Mouse (Mus musculus): ENCODE measurements around the gene Ceacam2. TPM values are rescaled to one million over a fixed set of nuclear protein-coding genes. Genes with fewer than 3 reads are reported as not detected.
"Not testable (repeated sequence)": the region's sequence is repeated elsewhere in the genome, so short reads cannot be mapped to it uniquely, and the experiment has no call there.

The Ceacam2 gene
- 0.19 TPM in 1 of 2 replicates, not detected in the other for polyA plus RNA-seq (2014; fragmentation: Nextera tagmentation; extraction: Ambion mirVana)

DNA sequence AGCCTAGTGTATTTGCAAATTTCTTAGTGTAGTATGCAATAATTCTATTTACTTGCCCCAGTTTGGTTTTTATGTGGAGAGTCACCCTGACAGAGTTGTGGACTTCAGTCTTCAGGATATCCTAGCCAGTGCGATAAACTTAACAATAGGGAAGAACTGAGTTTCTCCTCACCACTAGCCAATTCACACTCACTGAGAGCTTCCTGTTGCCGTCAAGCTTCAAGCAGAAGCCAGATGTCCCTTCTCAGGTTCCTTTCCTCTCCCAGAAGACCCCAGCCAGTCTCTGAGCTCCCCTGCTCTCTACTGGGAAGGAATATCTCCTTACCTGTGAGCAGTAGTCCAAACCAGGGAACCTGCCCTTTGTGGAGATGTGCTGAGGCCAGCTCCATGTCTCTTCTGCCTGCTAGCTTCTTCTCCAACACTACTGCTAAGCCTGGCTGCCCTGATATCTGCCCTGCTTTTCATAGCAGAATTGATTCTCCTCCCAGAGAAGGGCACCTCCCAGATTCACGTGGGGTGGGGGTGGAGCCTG, at the start of gene Ceacam2:
Gene Ceacam2, minus strand, starts transcription at position 482 of the 532 bp plus-strand sequence.
- H3K27ac ChIP-seq (replicated peaks; ENCODE audit: low read depth, low read length) = not testable (repeated sequence)

DNA sequence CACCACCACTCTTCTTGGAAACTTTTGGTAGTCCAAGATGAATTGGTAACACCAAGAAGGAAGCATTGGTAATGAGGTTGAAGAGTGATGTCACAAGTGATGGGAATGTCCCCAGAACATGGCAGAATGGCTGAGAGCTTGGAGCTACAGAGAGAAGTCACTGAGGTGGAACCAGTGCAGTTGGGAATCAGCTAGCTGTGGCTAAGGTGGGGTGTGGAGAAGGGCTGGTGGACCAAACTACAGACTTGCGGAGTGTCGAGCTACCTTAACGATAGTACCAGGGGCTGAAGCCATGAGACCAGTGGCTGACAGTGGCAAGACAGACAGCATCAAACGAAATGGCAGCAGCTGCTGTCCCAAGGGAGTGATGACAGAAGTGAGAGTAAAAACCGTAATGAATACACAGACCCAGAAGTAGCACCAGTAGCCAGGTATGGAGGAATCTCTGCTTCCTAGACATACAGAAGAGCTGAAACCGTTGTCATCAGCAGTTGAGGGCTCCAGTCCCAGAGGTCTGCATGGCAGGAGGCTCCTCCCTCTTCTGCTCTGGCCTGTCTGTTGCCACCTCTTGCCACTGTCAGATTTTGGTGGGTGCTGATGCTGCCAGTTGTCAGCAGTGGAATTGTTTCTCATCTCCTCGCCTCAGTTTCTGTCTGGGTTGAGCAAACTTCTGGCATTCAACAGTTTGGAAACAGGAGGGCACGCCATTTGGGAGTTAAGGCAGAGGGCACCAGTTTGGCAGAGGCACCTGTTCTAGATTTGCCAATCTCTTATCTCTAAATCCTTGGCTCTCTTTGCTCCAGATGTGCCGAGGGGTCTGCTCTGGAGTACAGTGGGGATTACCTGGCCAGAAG, 45.9 kb upstream of the Ceacam2 start:
- Histone ChIP-seq H3K4me2 (ENCODE audit: low read depth, low read length) (no peak overlapping the region), H3K27me3 (replicated peaks; ENCODE audit: control insufficient read depth, insufficient read depth, low read length) (no peaks in the 10 kb centered on the region), H3K9ac (ENCODE audit: low read depth, low read length) (no peak overlapping the region), H3K9me3 (ENCODE audit: control insufficient read depth, low read length) (no peaks in the 10 kb centered on the region), H3K4me1 (ENCODE audit: control insufficient read depth, insufficient read depth, low read length) (no peaks in the 10 kb centered on the region), H3K36me3 (ENCODE audit: control insufficient read depth, insufficient read depth, low read length) (no peaks in the 10 kb centered on the region), H3K27ac (replicated peaks; ENCODE audit: low read depth, low read length) (no peak overlapping the region), H3K4me3 (ENCODE audit: low read depth, low read length) (no peak overlapping the region)
- 76% methylated on average over 9 of the region's 9 CpGs for WGBS
- no peak for DNase-seq (ENCODE audit: low spot score)
- no peak for ATAC-seq (ENCODE audit: low read depth)

More for the DNA sequence above, at the start of gene Ceacam2:
- not testable (repeated sequence) for H3K4me3 ChIP-seq (ENCODE audit: low read depth, low read length); H3K9me3 ChIP-seq (ENCODE audit: control insufficient read depth, low read length); ATAC-seq (ENCODE audit: low read depth); DNase-seq (ENCODE audit: low spot score); H3K27me3 ChIP-seq (replicated peaks; ENCODE audit: control insufficient read depth, insufficient read depth, low read length); H3K36me3 ChIP-seq (ENCODE audit: control insufficient read depth, insufficient read depth, low read length); H3K4me2 ChIP-seq (ENCODE audit: low read depth, low read length); H3K4me1 ChIP-seq (ENCODE audit: control insufficient read depth, insufficient read depth, low read length); H3K9ac ChIP-seq (ENCODE audit: low read depth, low read length)
- WGBS = 60% methylated on average over 3 of the region's 3 CpGs

DNA sequence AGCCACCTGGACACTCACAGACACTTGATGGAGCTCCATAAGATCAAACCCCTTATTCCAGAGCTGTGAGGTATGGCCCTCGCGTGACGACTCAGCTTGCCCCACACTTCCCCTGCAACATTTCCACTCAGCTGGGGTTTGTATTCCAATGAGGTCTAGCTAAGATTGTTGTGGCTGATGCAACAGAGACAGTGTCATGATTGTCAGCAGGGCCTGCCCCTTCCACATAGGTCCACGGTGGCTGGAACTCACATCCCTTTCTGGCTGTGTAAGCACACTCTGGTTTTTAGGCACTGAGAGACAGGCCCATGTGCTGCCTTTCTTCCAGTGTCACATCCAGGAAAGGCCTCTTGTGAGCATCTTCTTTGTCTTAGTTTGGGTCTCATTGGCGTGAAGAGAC, 45.0 kb upstream of the Ceacam2 start:
- 85% methylated on average over 5 of the region's 5 CpGs for WGBS
- H3K4me3 ChIP-seq (ENCODE audit: low read depth, low read length) = no peak overlapping the region

DNA sequence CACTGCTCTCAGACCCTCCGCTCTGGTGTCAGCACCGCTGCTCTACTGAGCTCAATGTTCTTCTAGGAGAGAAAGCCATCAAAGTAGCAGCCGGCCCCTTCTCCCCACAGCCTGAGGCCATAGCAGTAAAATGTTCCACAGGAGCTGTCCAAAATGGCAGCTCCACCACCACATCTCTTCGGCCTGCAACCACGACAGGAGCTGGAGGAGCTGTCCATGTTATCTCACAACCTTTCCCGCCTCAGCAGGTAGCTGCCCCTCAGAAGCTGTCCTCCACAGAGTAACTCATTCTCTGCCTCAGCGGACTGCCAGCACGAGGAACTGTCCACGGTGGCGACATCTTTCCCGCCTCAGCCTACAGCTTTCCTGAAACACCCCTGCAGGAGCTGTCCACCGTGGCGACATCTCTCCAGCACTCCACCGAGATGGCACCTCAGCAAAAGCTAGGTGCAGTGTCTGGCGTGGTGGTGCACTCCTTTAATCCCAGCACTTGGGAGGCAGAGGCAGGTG, 42.7 kb upstream of the Ceacam2 start:
- DNase-seq (ENCODE audit: low spot score) = no peak
- no peak for ATAC-seq (ENCODE audit: low read depth)
- Histone ChIP-seq H3K27me3 (replicated peaks; ENCODE audit: control insufficient read depth, insufficient read depth, low read length) (no peaks in the 10 kb centered on the region), H3K9me3 (ENCODE audit: control insufficient read depth, low read length) (no peaks in the 10 kb centered on the region), H3K36me3 (ENCODE audit: control insufficient read depth, insufficient read depth, low read length) (no peaks in the 10 kb centered on the region), H3K9ac (ENCODE audit: low read depth, low read length) (no peak overlapping the region), H3K4me1 (ENCODE audit: control insufficient read depth, insufficient read depth, low read length) (no peaks in the 10 kb centered on the region), H3K4me2 (ENCODE audit: low read depth, low read length) (no peak overlapping the region), H3K27ac (replicated peaks; ENCODE audit: low read depth, low read length) (no peak overlapping the region), H3K4me3 (ENCODE audit: low read depth, low read length) (no peak overlapping the region)
- 82% methylated on average over 14 of the region's 15 CpGs for WGBS

More for the DNA sequence above, 45.0 kb upstream of the Ceacam2 start:
- Histone ChIP-seq H3K4me1 (ENCODE audit: control insufficient read depth, insufficient read depth, low read length) (no peaks in the 10 kb centered on the region), H3K9ac (ENCODE audit: low read depth, low read length) (no peak overlapping the region), H3K27me3 (replicated peaks; ENCODE audit: control insufficient read depth, insufficient read depth, low read length) (no peaks in the 10 kb centered on the region), H3K9me3 (ENCODE audit: control insufficient read depth, low read length) (no peaks in the 10 kb centered on the region), H3K36me3 (ENCODE audit: control insufficient read depth, insufficient read depth, low read length) (no peaks in the 10 kb centered on the region), H3K27ac (replicated peaks; ENCODE audit: low read depth, low read length) (no peak overlapping the region), H3K4me2 (ENCODE audit: low read depth, low read length) (no peak overlapping the region)
- ATAC-seq (ENCODE audit: low read depth) (no peak), DNase-seq (ENCODE audit: low spot score) (no peak)

DNA sequence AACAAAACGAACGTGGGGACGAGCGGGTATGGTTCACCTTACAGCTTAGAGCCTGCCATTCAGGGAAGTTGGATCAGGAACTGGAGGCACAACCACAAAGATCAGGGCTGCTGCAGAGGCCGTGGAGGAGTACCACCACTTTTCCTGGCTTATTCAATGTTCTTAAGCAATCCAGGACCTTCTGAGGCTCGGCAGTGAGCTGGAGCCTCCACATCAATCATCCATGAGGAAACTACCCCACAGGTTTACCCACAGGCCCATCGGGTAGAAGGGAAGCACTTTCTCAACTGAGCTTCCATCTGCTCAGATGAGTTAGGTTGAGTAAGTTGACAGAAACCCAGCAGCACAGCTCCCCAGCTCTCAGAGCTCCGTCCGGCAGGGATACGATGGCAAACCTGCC, 39.8 kb upstream of the Ceacam2 start:
- WGBS = 80% methylated on average over 10 of the region's 10 CpGs
- Histone ChIP-seq H3K9ac (ENCODE audit: low read depth, low read length) (no peak overlapping the region), H3K4me1 (ENCODE audit: control insufficient read depth, insufficient read depth, low read length) (no peaks in the 10 kb centered on the region), H3K27ac (replicated peaks; ENCODE audit: low read depth, low read length) (no peak overlapping the region), H3K36me3 (ENCODE audit: control insufficient read depth, insufficient read depth, low read length) (no peaks in the 10 kb centered on the region), H3K9me3 (ENCODE audit: control insufficient read depth, low read length) (no peaks in the 10 kb centered on the region), H3K4me2 (ENCODE audit: low read depth, low read length) (no peak overlapping the region), H3K4me3 (ENCODE audit: low read depth, low read length) (no peak overlapping the region), H3K27me3 (replicated peaks; ENCODE audit: control insufficient read depth, insufficient read depth, low read length) (no peaks in the 10 kb centered on the region)
- ATAC-seq (ENCODE audit: low read depth) (no peak), DNase-seq (ENCODE audit: low spot score) (no peak)

DNA sequence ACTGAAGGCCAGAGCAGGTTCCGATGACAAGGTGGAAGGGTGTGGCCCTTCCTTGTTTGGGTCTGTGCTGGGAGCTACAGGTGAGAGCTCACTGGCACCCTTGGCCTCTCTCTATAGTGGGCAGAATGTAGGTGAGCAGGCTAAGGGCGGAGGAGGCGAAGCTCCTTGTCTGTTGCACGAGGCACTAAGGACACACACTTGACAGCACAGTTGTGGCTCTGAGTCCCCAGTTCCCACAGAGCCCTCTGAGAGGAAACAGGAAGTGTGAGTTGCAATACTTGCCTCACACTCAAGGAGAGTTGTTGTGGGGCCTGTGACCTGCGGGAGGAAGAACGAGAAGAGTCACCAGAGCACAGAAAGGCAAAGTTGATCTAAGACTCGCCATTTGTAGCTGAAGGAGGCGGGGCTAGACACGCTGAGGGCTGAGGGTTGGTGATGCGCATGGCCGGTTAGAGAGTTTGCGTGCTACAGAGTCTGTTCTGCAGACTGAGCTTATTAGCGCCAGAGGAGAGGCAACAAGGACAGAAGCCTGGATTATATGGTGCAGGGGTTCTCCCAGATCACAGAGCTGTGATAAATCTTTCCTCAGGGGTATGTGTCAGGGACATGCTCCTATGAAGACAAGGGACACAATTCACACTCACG, 37.3 kb upstream of the Ceacam2 start:
- H3K4me1 ChIP-seq (ENCODE audit: control insufficient read depth, insufficient read depth, low read length); DNase-seq (ENCODE audit: low spot score); H3K36me3 ChIP-seq (ENCODE audit: control insufficient read depth, insufficient read depth, low read length); H3K27me3 ChIP-seq (replicated peaks; ENCODE audit: control insufficient read depth, insufficient read depth, low read length); H3K9ac ChIP-seq (ENCODE audit: low read depth, low read length); ATAC-seq (ENCODE audit: low read depth); H3K4me2 ChIP-seq (ENCODE audit: low read depth, low read length); H3K4me3 ChIP-seq (ENCODE audit: low read depth, low read length); H3K9me3 ChIP-seq (ENCODE audit: control insufficient read depth, low read length): not testable (repeated sequence)
- WGBS = 78% methylated on average over 11 of the region's 14 CpGs
- peak overlapping the region; percentile 58; the same call in 1 of the 2 replicates for H3K27ac ChIP-seq (replicated peaks; ENCODE audit: low read depth, low read length)

DNA sequence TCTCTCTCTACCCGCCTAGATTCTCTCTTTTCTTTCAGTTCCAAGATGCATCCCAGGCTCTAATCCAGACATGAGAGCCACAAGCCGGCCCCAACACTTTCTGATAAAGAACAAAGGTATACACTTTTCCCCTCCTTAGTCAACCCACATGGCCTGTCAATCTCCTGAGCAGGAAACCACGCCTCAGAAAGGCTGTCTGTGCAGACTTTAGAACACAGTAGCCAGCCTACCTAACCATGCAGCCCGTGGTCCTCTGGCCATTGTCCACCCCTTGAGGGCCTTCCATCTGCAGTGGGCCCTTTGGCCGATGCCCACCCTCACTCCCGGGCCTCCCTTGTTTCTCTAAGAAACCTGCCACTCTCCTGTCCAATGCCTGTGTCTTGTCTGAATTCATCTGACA, 36.7 kb upstream of the Ceacam2 start:
- not testable (repeated sequence) for H3K9me3 ChIP-seq (ENCODE audit: control insufficient read depth, low read length); H3K4me2 ChIP-seq (ENCODE audit: low read depth, low read length); DNase-seq (ENCODE audit: low spot score); H3K9ac ChIP-seq (ENCODE audit: low read depth, low read length); H3K4me3 ChIP-seq (ENCODE audit: low read depth, low read length); H3K36me3 ChIP-seq (ENCODE audit: control insufficient read depth, insufficient read depth, low read length); H3K4me1 ChIP-seq (ENCODE audit: control insufficient read depth, insufficient read depth, low read length); H3K27me3 ChIP-seq (replicated peaks; ENCODE audit: control insufficient read depth, insufficient read depth, low read length)
- WGBS = 32% methylated on average over 6 of the region's 6 CpGs
- H3K27ac ChIP-seq (replicated peaks; ENCODE audit: low read depth, low read length) = peak overlapping the region; percentile 58
- peak; percentile 65; the same call in 1 of the 2 replicates for ATAC-seq (ENCODE audit: low read depth)

DNA sequence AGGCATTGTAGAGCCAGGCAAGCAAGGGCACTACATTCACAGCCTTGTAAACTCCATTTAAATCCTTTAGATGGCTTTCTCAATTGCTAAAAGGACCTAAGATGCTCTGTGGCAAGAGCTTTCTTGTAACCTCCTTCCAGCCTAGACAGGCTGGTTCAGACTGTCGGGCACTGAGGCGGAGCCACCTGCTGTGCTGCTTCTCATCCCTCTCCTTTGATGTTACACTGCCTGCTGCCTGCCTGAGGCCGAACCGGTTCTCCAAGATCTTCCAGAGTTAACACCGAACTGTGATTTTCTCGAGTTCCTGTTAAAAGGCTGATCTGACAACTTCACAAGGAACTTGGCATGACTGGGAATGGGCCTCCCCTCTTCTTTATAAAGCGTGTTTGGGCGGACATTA, 36.2 kb upstream of the Ceacam2 start:
- DNase-seq (ENCODE audit: low spot score) (peak; percentile 88), ATAC-seq (ENCODE audit: low read depth) (peak; percentile 93)
- Histone ChIP-seq H3K27ac (replicated peaks; ENCODE audit: low read depth, low read length) (peak overlapping the region; percentile 74), H3K4me2 (ENCODE audit: low read depth, low read length) (0 out of 2 replicates have a peak overlapping the region, but pooled peaks have one; percentile 15), H3K4me3 (ENCODE audit: low read depth, low read length) (no peak overlapping the region), H3K4me1 (ENCODE audit: control insufficient read depth, insufficient read depth, low read length) (no peaks in the 10 kb centered on the region), H3K9me3 (ENCODE audit: control insufficient read depth, low read length) (no peaks in the 10 kb centered on the region), H3K27me3 (replicated peaks; ENCODE audit: control insufficient read depth, insufficient read depth, low read length) (no peaks in the 10 kb centered on the region), H3K36me3 (ENCODE audit: control insufficient read depth, insufficient read depth, low read length) (no peaks in the 10 kb centered on the region), H3K9ac (ENCODE audit: low read depth, low read length) (no peak overlapping the region)
- WGBS = 18% methylated on average over 8 of the region's 8 CpGs

All from embryonic facial prominence, embryonic 14.5 days (tissue).